Mouse (Mus musculus) ES-Bruce4 (cell line): ENCODE results near the gene Leng8.

Experiments
- CTCF ChIP-seq: IDR thresholded peaks from one replicate; pipeline ENCODE4 v1.8.1; 2011; ENCODE audit warnings: low read depth, low read length
- EP300 ChIP-seq: IDR thresholded peaks from 2 replicates; pipeline ENCODE4 v1.6.1; 2011; ENCODE audit warnings: low read depth, low read length; ENCODE audit not compliant: insufficient read depth
- POLR2A ChIP-seq: IDR thresholded peaks from one replicate; pipeline ENCODE4 v1.8.1; 2011; ENCODE audit warnings: low read length; ENCODE audit not compliant: insufficient read depth

GRCm38 (mm10) chr7:4128860-4129259 lies 8.0 kb upstream of the Leng8 start:
- TF ChIP-seq CTCF = no peak
- no peak for TF ChIP-seq POLR2A
- no peak for TF ChIP-seq EP300
